Mouse (Mus musculus) lung, postnatal 0 days (tissue): ENCODE data around the gene Gm26938. TPM values are rescaled to one million over a fixed set of nuclear protein-coding genes. Genes with fewer than 3 reads are reported as not detected.

Experiments
- ATAC-seq: fragments of 200-750 bp; cut with Nextera tagmentation; 2 replicates; pipeline ENCODE4 v1.8.0; 2017; ENCODE audit warnings: moderate library complexity
- DNase-seq: peaks from one replicate; pipeline ENCODE4 v3.0.0-alpha.2; 2016; ENCODE audit warnings: low spot score
- H3K27ac ChIP-seq: fragments of 300-500 bp; sonication (generic); 2 replicates; pipeline ENCODE4 v1.5.1; 2014; ENCODE audit warnings: antibody characterized with exemption, mild to moderate bottlenecking, low read length, mixed read lengths
- H3K27me3 ChIP-seq: fragments of 300-500 bp; sonication (generic); replicated peaks from 2 replicates; pipeline ENCODE4 v1.6.1; 2014; ENCODE audit warnings: low read length, mixed read lengths; ENCODE audit not compliant: insufficient read depth
- H3K36me3 ChIP-seq: fragments of 300-500 bp; sonication (generic); 2 replicates; pipeline ENCODE4 v1.6.1; 2014; ENCODE audit warnings: low read length, mixed read lengths; ENCODE audit not compliant: insufficient read depth
- H3K4me1 ChIP-seq: fragments of 300-500 bp; sonication (generic); 2 replicates; pipeline ENCODE4 v1.6.1; 2014; ENCODE audit warnings: antibody characterized with exemption, low read depth, low read length, mixed read lengths; ENCODE audit not compliant: insufficient read depth
- H3K4me2 ChIP-seq: fragments of 300-500 bp; sonication (generic); replicated peaks from 2 replicates; pipeline ENCODE4 v1.6.1; 2014; ENCODE audit warnings: low read depth, mild to moderate bottlenecking, low read length, moderate library complexity, mixed read lengths
- H3K4me3 ChIP-seq: fragments of 300-500 bp; sonication (generic); 2 replicates; pipeline ENCODE4 v1.5.1; 2014; ENCODE audit warnings: low read depth, low read length
- H3K9ac ChIP-seq: fragments of 300-500 bp; sonication (generic); replicated peaks from 2 replicates; pipeline ENCODE4 v1.6.1; 2014; ENCODE audit warnings: low read depth, mild to moderate bottlenecking
- H3K9me3 ChIP-seq: fragments of 300-500 bp; sonication (generic); 2 replicates; pipeline ENCODE4 v1.6.1; 2016; ENCODE audit warnings: low read length, mixed read lengths
- CTCF ChIP-seq: IDR thresholded peaks from 2 replicates; pipeline ENCODE4 v1.5.1; 2016; ENCODE audit warnings: antibody characterized with exemption, mild to moderate bottlenecking
- EP300 ChIP-seq: IDR thresholded peaks from 2 replicates; pipeline ENCODE4 v1.6.1; 2016; ENCODE audit warnings: antibody characterized with exemption, mild to moderate bottlenecking, control low read depth
- WGBS: fragments of 180-500 bp; shearing (Covaris S2); extraction: QIAGEN DNeasy Blood & Tissue Kit; methylation state at CpG from one replicate; pipeline ENCODE4 v1.1.7; 2014; 5-methylcytosine and 5-hydroxymethylcytosine counted together
- polyA plus RNA-seq: library from polyadenylated mRNA; unstranded; fragments of >200 nt; fragmentation: Nextera tagmentation; extraction: Ambion mirVana; gene quantifications from 2 replicates; pipeline ENCODE4 v1.2.1, GENCODE M21; 2015

The Gm26938 gene
- polyA plus RNA-seq, 1 experiment from 2014 or later, result not detected

GRCm38 (mm10) chr5:139839142-139839541, 12.9 kb upstream of the Gm26938 start:
- H3K27me3 ChIP-seq, result no peaks in the 10 kb centered on the region
- WGBS, result 34% methylated on average over 3 of the region's 3 CpGs
- H3K36me3 ChIP-seq, result no peaks in the 10 kb centered on the region
- no peaks in the 10 kb centered on the region for H3K4me1 ChIP-seq
- no peak overlapping the region for H3K9ac ChIP-seq
- no peaks in the 10 kb centered on the region for H3K9me3 ChIP-seq
- no peak overlapping the region for H3K4me3 ChIP-seq
- H3K27ac ChIP-seq, result no peak overlapping the region
- H3K4me2 ChIP-seq, result no peak overlapping the region
- TF ChIP-seq CTCF, result no peak
- TF ChIP-seq EP300, result no peak
- DNase-seq (no peak), ATAC-seq (no peak)

- H3K4me1 ChIP-seq, result no peaks in the 10 kb centered on the region
These were observed 12.3 kb upstream of the Gm26938 start for GRCm38 (mm10) chr5:139838476-139838892.

GRCm38 (mm10) chr5:139835706-139836105, 9.5 kb upstream of the Gm26938 start:
- Histone ChIP-seq H3K27ac (no peak overlapping the region), H3K36me3 (no peaks in the 10 kb centered on the region), H3K4me3 (no peak overlapping the region), H3K4me2 (no peak overlapping the region), H3K4me1 (no peaks in the 10 kb centered on the region), H3K9me3 (no peaks in the 10 kb centered on the region), H3K27me3 (no peaks in the 10 kb centered on the region), H3K9ac (no peak overlapping the region)
- no peak for ATAC-seq
- no peak for DNase-seq
- WGBS, result 79% methylated on average over 7 of the region's 7 CpGs
- TF ChIP-seq CTCF (no peak), EP300 (no peak)

More at GRCm38 (mm10) chr5:139838476-139838892, 12.3 kb upstream of the Gm26938 start:
- no peaks in the 10 kb centered on the region for H3K9me3 ChIP-seq
- no peak overlapping the region for H3K9ac ChIP-seq
- no peaks in the 10 kb centered on the region for H3K36me3 ChIP-seq
- WGBS, result 16% methylated on average over 2 of the region's 2 CpGs
- H3K4me2 ChIP-seq, result no peak overlapping the region
- DNase-seq (peak; percentile 58), ATAC-seq (peak; percentile 50)
- TF ChIP-seq CTCF (peak; percentile 64), EP300 (no peak)
- H3K27me3 ChIP-seq, result no peaks in the 10 kb centered on the region
- H3K4me3 ChIP-seq, result no peak overlapping the region
- no peak overlapping the region for H3K27ac ChIP-seq

- ATAC-seq, result no peak
- DNase-seq, result no peak
- H3K27me3 ChIP-seq, result no peaks in the 10 kb centered on the region
- no peaks in the 10 kb centered on the region for H3K9me3 ChIP-seq
- no peak overlapping the region for H3K4me3 ChIP-seq
- H3K9ac ChIP-seq, result no peak overlapping the region
- TF ChIP-seq CTCF (no peak), EP300 (no peak)
- H3K4me2 ChIP-seq, result no peak overlapping the region
- 60% methylated on average over 7 of the region's 7 CpGs for WGBS
- H3K27ac ChIP-seq, result no peak overlapping the region
- no peaks in the 10 kb centered on the region for H3K4me1 ChIP-seq
- H3K36me3 ChIP-seq, result no peaks in the 10 kb centered on the region
These were observed 5.9 kb upstream of the Gm26938 start for GRCm38 (mm10) chr5:139832125-139832524.

GRCm38 (mm10) chr5:139830734-139831133, 4.5 kb upstream of the Gm26938 start:
- 73% methylated on average over 3 of the region's 3 CpGs for WGBS
- Histone ChIP-seq H3K9ac (no peak overlapping the region), H3K27me3 (no peaks in the 10 kb centered on the region), H3K4me2 (no peak overlapping the region), H3K36me3 (no peaks in the 10 kb centered on the region), H3K4me1 (peaks cover 6% of the 10 kb centered on the region; the same call in 1 of the 2 replicates), H3K27ac (no peak overlapping the region), H3K4me3 (no peak overlapping the region), H3K9me3 (no peaks in the 10 kb centered on the region)
- DNase-seq (peak; percentile 39), ATAC-seq (no peak)
- TF ChIP-seq EP300, result no peak

DNA sequence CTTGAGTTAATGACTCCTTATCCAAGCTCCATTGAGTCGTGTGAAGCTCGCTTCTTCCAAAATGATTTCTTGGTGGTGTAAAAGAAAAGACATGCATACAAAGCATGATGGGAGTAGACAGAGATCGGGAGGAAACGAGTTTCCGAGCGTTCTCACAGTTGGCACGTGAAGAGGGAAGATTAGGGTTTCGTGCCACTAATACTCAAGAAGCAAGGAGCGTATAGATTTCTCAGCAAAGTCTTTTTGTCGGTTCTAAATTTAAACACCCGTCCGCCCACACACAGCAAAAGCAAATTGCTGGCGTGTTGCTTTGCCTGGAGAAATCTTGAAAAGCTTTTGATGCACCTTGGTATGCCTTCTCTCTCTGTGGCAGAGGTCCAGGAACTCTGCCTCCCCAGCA, 3.2 kb upstream of the Gm26938 start:
- no peak for TF ChIP-seq CTCF
- TF ChIP-seq EP300, result no peak
- no peak for DNase-seq
- 72% methylated on average over 13 of the region's 13 CpGs for WGBS
- no peak overlapping the region for H3K4me2 ChIP-seq
- ATAC-seq, result no peak
- H3K4me1 ChIP-seq, result peaks cover 6% of the 10 kb centered on the region; the same call in 1 of the 2 replicates
- no peaks in the 10 kb centered on the region for H3K9me3 ChIP-seq
- no peak overlapping the region for H3K9ac ChIP-seq
- no peaks in the 10 kb centered on the region for H3K36me3 ChIP-seq
- H3K27ac ChIP-seq, result no peak overlapping the region
- no peaks in the 10 kb centered on the region for H3K27me3 ChIP-seq
- no peak overlapping the region for H3K4me3 ChIP-seq

DNA sequence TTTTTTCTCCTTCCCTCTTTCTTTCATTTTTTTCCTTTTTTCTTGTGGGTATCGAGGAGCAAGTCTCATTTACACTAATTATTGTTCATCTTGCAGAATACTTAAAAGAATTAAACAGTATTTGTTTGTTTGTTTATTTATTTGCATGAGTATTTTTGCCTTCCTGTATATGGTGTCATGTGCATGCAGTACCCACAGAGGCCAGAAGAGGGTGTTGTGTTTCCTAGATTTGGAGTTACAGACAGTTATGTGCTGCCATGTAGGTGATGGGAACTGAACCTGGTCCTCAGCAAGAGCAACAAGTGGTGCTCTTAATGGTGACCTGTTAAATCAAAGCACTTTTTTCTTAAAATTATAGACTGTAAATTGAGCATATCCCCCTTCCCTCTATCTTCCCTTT, 1.4 kb upstream of the Gm26938 start:
- TF ChIP-seq EP300, result no peak
- TF ChIP-seq CTCF, result peak; percentile 46
- Histone ChIP-seq H3K4me3 (no peak overlapping the region), H3K4me2 (no peak overlapping the region), H3K27me3 (no peaks in the 10 kb centered on the region), H3K9me3 (no peaks in the 10 kb centered on the region), H3K36me3 (peaks cover 4% of the 10 kb centered on the region; the same call in 1 of the 2 replicates), H3K9ac (no peak overlapping the region), H3K4me1 (peaks cover 6% of the 10 kb centered on the region; the same call in 1 of the 2 replicates), H3K27ac (no peak overlapping the region)
- ATAC-seq (no peak), DNase-seq (no peak)
- 100% methylated on average over 1 of the region's 1 CpGs for WGBS
